Mouse (Mus musculus) adrenal gland, postnatal 36 days (tissue): Measurements from ENCODE around the gene Drg1. TPM values are rescaled to one million over a fixed set of nuclear protein-coding genes. Genes with fewer than 3 reads are reported as not detected.
A peak's percentile ranks its signal among the peaks of the same experiment; 100 is the strongest.
"Not testable (repeated sequence)": the region's sequence is repeated elsewhere in the genome, so short reads cannot be mapped to it uniquely, and the experiment has no call there.

Experiments
- DNase-seq, 2 experiments: peaks; one replicate each; pipeline ENCODE4 v3.0.0; 2021; ENCODE audit warnings: mixed read lengths in 1 of 2
- total RNA-seq, 2 experiments: library from RNA; stranded (reverse); gene quantifications; 2 replicates each; pipeline ENCODE4 v1.2.3; 2021

The Drg1 gene
- total RNA-seq, 2 experiments from 2014 or later: 100 to 113 TPM

DNA sequence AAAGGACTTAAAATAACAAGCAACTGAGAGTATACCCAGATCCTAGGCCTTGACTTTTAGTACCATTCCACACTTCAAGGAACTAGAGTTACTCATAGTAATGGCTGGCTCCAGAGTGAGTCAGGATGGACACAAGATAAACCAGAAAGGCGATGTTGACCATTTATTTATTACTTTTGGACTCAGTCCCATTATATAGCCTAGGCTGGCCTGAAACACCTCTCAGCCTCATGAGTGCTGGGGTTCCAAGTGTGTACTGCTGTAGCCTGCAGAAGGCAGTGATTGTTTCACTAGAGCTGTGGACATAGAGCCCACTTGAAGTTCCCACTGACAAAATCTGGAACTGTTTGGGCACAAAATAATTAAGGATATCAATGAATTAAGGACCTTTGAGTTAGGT is 53.7 kb downstream of the Drg1 start:
- peak; percentile 6 to 18 for DNase-seq

DNA sequence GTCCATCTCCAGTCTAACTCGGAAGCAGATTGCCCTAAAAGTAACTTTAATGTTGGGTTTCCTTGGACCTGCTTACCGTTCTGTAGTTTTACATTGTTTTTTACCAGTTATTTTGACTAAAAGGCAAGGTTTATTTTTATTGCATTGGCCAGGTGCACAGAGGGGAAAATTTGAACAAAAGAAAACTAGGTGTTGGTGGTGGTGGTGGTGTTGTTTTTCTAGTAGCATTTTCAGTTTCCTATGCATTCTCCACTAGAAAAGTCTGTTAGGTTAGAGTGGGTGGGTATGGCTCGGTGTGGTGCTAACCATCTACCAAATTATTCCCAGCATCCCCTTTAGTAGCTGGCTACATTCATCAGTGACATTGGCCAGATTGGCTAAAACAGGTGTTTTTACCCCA is 59.4 kb downstream of the Drg1 start:
- DNase-seq: no peak

DNA sequence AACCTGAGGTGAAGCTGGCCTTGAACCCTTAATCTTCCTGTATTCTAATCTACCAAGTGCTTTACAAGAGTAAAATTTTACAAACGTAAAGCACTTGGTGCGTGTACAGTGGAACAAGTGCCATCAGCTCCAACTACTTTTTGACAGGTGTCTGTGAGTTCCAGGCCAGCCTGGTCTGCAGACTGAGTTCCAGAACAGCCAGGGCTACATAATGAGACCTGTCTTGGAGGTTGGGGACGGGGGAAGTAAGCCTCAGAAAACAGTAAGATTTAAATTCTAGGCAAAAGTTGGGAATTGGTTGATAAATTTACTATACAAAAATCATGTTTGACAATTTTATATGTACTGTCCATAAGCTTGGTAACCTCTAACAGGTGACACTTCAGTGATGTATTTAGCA is 61.0 kb downstream of the Drg1 start:
- no peak for DNase-seq

DNA sequence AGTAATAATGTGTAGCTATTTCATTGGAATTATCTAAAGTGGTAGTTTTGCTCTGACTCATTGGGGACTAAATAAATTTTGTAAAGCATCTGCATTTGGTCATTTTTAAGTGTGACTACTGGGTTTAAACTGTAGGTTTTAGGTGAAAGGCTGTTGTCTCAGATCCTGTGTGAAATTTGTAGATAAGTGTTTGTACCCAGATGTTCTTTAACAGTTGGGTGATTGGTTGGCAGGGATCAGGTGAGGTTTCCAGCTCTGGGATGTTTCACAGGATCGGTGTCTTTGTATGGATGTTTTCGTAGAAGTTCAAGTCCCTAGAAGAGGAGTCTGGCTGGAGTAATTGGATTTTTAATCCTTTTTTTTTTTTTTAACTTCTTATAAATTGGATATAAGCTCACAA is 62.4 kb downstream of the Drg1 start:
- no peak for DNase-seq

DNA sequence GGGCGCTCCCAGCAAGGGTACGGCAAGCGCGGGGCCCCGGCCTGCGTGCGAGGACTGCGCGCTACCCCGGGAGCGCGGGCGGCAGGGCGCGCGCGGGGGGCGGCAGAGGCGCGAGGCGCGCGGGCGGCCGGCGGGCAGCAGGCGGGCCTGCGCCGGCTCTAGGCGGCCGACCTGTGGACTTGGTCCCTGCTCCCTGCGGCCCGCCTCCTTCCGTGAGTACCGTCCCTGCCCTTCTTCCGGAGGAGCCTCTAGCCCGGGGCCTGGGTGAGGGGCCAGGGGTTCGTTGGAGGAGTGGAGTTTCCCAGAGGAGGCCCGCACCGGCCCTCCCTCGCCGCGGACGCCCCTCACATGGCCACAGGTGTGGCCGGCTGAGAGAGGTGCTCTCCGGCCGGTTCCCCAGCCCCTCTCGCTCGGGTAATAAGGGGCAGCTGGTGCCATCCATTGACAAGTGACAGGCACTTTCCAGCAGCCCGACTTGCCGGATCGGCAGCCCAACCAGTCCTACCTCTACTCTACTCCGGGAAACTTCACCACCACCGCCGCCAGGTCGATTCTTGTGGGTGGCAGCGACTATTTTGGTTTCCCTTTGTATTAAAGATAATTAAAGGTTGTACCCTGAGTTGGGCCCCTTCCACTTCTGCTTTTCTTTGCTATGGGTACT is 63.3 kb downstream of the Drg1 start:
- peak; percentile 58 to 62 for DNase-seq

DNA sequence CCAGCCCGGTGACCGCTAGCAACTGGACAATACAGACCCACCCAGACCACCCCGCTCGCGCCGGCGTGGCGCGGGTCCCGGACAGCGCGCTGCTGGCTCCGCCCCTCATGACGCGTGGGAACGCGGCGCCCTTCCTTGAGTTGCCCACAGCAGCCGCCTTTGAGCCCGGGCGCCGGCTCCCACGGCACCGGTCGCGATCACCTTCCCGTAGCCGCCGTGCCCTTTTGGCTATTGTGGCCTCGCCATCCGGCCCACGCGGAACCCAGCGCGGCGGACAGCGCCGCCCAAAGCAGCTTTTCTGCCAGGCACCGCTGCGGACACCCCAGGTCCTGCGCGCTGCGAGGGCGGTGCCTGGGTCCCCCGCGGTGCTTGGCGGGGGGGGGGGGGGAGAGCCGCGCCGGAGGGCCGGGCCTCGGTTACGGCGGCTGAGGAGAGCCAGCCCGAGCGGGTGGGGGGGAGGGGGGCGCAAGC is 63.9 kb downstream of the Drg1 start, which contains the start of gene Eif4enif1:
Gene Eif4enif1 (plus strand): TSS at position 162 of the 471 bp plus-strand sequence.
- DNase-seq: peak; percentile 90 to 92

DNA sequence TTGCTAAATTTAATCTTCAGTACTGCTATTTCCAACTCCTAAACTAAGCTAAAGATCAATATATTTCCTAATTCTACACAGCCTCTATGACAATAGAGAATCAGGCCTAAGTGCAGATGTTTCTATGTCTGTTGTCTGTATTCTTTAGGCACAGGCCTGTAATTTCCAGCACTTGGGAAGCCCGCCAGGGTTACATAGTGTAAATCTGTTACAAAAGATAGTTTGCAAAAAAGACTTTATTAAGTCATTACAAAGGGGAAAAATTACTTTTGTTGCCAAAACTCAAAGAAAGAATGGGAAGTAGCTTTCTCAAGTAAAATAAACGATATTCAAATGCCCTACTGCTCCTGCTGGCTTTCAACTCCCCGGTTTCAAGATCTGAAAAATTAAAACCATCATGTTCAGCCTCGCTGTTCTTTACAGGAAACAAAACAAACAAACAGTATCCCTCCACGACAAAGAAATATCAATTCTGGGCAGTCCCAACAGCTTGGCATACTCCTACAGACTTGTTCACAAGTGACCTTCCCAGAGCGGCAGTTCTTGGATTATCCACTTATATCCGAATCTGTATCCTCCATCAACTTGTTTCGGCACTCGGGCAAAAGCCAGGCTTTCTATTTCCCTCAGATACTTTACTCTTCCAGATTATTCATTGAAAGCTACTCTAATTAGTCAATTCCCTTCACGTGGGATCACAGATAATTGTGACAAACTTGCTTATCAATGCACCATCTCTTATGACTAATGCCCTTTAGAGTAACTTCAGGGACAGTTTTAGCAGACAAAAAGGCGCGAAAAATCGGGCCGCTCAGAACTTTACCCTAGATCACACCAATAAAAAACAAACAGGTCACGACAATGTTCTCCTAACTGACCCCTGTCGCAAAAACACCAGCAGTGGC is 64.6 kb downstream of the Drg1 start:
- DNase-seq: peak in 1 of 2 experiments; percentile 7

DNA sequence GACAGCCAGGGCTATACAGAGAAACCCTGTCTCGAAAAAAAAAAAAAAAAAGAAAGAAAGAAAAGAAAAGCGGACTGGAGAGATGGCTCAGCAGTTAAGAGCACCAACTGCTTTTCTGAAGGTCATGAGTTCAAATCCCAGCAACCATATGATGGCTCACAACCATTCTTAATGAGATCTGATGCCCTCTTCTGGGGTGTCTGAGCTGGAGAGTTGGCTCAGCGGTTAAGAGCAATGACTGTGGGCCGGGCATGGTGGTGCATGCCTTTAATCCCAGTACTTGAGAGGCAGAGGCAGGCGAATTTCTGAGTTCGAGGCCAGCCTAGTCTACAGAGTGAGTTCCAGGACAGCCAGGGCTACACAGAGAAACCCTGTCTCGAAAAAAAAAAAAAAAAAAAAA is 65.6 kb downstream of the Drg1 start:
- DNase-seq: not testable (repeated sequence)

DNA sequence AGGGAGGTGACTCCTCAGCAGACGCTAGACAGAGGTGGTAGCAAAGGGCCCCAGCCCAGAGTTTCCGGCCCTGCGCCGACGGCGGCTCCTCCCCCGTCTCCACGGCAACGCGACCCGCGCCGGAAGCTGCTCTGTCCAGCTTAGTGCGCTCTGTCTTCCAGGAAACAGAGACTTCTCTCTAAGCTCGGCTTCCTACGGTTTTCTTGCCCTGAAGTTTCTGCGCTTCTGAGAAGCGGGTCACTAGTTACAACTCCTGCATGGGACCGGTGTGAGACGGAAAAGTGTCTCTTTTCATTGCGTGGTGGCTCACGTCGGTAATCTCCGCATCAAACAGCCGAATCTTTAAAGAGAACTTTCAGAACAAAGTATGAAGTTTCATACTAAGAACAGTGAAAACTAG is 72.9 kb downstream of the Drg1 start, which contains the start of gene Sfi1:
Gene Sfi1 (minus strand): TSS at position 101 of the 400 bp plus-strand sequence.
- no peak for DNase-seq

DNA sequence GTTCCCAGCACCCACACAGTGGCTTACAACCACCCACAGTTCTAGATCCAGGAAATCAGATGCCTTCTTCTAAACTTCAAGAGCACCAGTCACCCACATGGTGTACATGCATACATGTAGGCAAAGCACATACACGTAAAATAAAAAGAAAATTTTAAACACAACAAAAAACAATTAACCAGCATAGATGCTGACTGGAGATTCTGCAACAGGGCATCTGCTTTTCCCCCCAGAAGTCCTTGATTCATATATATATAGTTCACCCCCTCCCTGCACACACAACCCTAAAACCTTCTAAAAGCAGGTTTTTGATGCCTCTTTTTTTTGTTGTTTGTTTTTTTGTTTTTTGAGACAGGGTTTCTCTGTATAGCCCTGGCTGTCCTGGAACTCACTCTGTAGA is 83.5 kb downstream of the Drg1 start:
- DNase-seq: not testable (repeated sequence)

DNA sequence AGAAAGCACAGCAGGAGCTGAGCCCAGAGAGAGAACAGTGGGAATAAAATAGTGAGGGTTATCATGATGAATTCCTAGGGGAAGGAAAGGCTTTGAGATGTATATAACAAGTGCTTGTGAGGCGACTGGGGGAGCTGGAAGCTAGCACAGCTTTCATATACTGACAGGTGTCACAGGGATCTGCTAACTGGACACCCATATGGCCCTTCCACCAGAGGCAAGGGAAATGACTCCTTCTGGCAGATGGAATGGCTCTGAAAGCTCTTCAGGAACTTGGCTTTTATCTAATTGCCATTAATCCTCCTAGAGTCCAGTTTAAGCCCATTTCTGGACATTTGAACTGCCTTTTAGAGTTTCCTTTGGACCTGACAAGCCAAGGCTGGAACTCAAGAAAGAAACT is 84.2 kb downstream of the Drg1 start:
- not testable (repeated sequence) for DNase-seq

DNA sequence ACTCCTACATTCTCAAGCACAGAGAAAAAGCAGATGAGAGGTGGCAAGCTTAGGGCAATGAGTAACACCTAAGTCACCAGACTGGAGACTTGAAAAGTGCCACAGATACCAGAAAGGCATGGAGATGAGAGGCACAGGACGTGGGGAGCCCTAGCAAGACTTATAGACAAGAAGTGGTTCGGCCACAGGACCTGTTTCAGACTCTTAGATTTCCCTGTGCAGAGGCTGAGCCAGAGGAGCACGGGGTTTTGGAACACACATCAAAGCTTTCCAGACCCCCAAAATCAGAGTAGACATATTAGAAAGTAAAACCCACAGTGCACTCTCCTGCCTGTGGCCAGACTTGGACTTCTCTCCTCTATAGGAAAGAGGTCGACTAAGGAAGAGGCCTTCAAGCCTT is 85.0 kb downstream of the Drg1 start:
- DNase-seq: peak; percentile 28 to 37

DNA sequence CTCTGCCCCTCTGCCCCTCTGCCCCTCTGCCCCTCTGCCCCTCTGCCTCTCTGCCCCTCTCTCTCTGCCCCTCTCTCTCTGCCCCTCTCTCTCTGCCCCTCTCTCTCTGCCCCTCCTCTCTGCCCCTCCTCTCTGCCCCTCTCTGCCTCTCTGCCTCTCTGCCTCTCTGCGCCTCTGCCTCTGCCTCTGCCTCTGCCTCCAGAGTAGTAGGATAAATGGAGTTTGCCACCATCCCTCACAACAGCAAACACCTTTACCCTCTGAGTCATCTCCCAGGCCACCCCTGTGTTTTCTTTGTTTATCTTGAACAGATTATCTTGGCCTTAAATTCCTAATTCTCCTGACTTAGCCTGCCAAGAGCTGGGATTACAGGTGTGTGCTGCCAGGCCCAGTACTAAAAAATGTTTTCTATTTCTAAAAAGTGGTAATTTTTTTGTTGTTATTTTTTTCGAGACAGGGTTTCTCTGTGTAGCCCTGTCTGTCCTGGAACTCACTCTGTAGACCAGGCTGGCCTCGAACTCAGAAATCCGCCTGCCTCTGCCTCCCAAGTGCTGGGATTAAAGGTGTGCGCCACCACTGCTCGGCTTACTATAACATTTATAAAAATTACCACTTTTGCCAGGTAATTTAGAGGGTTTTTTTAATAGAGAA is 85.6 kb downstream of the Drg1 start:
- not testable (repeated sequence) for DNase-seq

DNA sequence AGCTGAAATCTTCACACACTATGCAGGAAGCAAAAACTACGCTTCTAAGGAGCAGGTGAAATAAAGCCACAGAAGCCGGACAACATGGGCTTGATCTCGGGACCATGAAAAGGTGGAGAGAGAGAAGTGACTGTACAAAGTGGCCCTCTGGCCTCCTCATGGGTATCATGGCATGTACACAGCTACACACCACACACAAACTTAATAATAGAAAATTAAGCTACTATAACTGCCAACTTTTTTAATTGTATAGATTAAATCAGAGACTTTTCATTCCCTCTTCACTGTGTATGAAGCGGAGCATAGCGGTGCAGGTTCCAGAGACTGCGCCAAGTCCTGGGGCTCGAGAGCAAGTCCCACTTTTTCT is 86.5 kb downstream of the Drg1 start:
- not testable (repeated sequence) for DNase-seq

DNA sequence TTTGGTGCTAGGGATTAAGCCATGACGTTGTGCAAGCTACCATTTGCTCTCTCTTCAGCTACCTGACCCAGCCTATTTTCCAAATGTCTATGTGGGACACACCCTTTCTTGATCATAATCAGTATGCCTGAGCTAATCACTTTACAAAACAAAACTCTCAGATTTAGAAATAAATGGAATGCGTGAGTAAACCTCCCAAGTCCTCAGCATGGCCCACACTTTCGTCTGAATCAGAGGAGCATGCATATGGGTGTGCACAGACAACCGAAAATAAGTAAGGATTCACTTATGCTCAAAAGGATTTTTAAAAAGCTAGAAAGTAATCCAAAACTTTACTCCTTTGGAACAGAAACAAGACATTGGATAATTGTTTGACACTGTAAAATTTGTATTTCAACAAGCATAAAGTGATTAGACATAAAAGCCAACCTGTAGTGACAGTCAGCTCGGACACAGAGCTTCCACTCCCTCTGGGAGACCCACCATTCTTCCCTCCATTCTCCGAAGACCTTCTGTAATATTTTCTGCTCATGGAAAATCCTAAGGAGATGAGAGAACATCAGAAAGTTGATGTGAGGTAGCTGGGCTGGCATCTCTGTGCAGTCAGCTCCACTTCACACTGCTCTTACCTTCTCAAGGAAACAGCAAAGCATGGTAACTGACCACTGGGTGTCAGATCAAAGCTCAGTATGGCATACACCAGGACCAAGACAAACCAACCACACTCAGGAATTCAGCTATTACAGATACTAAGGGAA is 87.1 kb downstream of the Drg1 start:
- peak in 1 of 2 experiments; percentile 23 for DNase-seq

DNA sequence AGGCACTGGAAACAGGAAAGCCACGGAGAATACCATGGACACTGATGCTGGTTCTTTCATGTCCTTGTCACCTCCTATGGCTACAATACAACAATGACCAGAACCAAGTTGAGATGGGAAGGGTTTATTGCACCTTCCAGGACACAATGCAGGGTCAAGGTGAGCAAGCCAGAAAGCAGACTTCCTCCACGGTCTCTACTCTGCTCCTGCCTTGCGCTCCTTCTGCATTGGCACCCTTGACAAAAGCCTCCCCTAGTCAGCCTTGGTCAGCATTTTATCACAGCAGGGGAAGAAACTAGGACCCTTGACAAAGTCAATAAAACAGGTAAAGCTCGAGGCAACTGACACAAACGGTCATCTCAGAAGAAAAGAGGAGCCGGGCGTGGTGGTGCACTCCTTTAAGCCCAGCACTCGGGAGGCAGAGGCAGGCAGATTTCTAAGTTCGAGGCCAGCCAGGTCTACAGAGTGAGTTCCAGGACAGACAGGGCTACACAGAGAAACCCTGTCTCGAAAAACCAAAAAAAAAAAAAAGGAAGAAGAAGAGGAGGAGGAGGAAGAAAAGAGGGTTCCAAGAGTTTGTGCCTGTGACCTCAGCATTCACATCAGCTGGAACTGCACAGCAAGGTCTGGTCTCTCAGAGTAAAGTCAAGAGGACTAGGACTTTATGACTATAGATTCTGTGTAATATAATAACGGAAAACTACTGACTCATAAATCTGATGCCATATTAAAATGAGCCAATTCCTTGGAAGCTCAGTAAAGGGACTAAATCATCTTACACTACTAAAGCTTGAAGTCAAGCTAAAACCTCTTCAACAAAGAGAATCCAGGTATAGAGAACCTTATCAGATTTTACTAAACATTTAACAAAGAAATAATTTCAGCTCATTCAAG is 92.5 kb downstream of the Drg1 start:
- peak; percentile 37 to 39 for DNase-seq

DNA sequence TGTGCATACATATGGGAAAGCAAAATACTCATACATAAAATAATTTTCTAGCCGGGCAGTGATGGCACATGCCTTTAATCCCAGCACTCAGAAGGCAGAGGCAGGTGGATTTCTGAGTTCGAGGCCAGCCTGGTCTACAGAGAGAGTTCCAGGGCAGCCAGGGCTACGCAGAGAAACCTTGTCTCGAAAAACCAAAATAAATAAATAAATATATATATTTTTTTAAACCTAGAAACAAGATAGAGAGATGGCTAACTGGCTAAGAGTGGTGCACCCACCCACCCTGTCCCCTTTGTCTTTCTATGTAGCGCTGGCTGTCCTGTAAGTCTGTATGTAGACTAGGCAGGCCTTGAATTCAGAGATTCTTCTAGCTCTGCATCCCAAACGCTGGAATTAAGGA is 93.7 kb downstream of the Drg1 start:
- DNase-seq: not testable (repeated sequence)

DNA sequence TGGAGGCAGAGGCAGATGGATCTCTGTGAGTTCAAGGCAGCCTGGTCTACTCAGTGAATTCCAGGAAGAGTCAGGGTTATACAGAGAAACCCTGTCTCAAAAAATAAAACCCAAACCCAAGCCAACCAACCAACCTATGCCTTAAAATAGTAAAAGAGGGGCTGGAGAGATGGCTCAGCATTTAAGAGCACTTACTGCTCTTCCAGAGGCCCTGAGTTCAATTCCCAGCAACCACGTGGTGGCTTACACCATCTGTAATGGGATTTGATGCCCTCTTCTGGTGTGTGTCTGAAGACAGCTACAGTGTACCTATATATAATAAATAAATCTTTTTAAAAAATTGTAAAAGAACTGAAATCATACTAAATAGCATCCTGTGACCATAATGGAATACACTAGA is 94.3 kb downstream of the Drg1 start:
- not testable (repeated sequence) for DNase-seq

DNA sequence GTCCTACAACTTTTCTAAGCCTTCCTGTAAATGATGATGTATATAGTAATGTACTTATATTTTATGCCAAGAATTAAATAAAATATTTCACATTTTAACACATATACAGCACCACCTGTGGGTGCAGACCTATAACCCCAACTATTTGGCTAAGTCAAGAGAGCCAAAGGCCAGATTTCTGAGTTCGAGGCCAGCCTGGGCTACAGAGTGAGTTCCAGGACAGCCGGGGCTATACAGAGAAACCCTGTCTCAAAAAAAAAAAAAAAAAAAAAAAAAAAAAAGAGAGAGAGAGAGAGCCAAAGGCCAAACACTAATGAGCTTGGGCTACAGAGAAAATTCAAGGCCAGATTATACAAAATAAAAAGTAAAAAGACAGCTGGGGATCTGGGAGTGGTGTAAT is 97.2 kb downstream of the Drg1 start:
- DNase-seq: not testable (repeated sequence)

DNA sequence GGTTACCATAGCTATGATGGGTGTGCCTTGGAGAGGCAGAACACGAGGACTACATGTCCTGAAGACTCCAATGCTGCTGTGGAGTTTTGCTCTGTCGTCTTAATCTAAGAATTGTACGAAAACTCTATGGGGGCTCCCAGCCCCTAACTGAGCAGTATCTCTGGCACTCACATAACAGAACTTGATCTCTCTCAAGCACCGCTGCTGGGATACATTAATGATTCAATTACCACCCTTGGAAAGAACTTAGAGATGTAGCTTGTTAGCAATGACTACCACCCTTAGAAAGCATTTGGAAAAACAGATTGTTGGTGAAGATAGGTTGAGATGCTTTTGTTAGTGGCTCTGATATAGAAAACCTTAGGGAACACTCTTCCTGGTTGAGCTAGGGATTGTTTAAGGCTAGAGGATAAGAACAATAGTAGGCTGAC is 98.6 kb downstream of the Drg1 start:
- DNase-seq: not testable (repeated sequence)

DNA sequence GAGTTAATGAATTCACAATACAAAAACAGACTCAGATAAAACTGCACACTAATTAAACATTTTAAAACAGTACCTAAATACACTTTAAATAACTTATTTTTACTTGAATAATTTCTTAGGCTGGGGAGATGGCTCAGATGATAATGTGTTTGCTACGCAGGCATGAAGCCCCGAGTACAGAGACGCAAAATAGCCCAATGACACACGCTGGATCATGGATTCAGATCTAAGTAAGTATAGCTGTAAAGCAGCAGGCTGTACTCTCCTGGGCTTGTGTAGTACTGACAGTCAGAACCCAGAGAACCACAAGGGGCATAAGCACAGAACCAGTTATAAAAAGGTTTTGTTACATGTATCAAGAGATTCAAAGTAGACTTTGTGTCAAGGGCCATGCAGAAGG is 99.1 kb downstream of the Drg1 start:
- not testable (repeated sequence) for DNase-seq
